Mouse (Mus musculus): ENCODE measurements around the gene Smyd5. TPM values are rescaled to one million over a fixed set of nuclear protein-coding genes. Genes with fewer than 3 reads are reported as not detected.

Gene Smyd5
- total and polyA plus RNA-seq, 2 experiments = 6.1 to 16.2 TPM

- 38% methylated on average over 14 of the region's 14 CpGs for WGBS
- Histone ChIP-seq H3K79me2 (ENCODE audit: control insufficient read depth, insufficient read depth, low read length) (no peaks in the 10 kb centered on the region), H3K4me1 (ENCODE audit: control insufficient read depth, insufficient read depth, low read length) (no peaks in the 10 kb centered on the region), H3K4me3 (ENCODE audit: insufficient read depth, low read depth, low read length) (no peak overlapping the region), H3K36me3 (ENCODE audit: control insufficient read depth, insufficient read depth, low read length) (no peaks in the 10 kb centered on the region), H3K27me3 (ENCODE audit: control insufficient read depth, insufficient read depth, low read length) (peaks cover 2% of the 10 kb centered on the region; the same call in 1 of the 2 replicates), H3K27ac (replicated peaks; ENCODE audit: insufficient read depth, low read depth, low read length) (no peak overlapping the region), H3K9ac (ENCODE audit: low read depth, low read length) (no peak overlapping the region)
- no peak for TF ChIP-seq CTCF (IDR thresholded peaks at IDR 0.05; ENCODE audit: low read depth, low read length)
- no peak for TF ChIP-seq POLR2A (IDR thresholded peaks at IDR 0.05; ENCODE audit: extremely low read depth, insufficient read depth, low read length)
- DNase-seq (ENCODE audit: extremely low read depth, low read depth, low spot score) = no peak
Observed at GRCm38 (mm10) chr6:85478416-85478815, 46.6 kb downstream of the Smyd5 start.

DNA sequence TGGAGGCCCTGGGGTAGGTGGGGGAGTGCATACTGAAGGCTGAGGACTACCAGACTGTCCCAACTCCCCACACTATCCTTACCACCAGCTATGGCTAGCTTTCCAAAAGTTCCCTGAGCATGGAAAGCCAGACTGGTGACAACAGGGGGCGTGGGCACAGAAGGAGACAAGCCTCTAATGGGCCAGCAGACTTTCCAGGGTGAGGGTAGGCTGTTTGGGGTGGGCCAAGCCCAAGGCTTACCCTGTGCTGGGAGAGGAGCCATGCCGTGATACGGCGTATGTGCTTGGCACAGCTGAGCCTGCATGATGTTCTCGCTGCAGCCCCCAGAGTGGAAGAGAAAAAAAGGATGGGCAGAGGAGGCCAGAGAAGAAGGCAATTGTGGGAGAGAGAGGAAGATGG is 48.2 kb downstream of the Smyd5 start:
- H3K4me1 ChIP-seq (ENCODE audit: control insufficient read depth, insufficient read depth, low read length) = no peaks in the 10 kb centered on the region
- WGBS = 83% methylated on average over 5 of the region's 5 CpGs
- H3K36me3 ChIP-seq (ENCODE audit: control insufficient read depth, insufficient read depth, low read length) = no peaks in the 10 kb centered on the region
- peaks cover 10% of the 10 kb centered on the region; the same call in 1 of the 2 replicates for H3K27me3 ChIP-seq (ENCODE audit: control insufficient read depth, insufficient read depth, low read length)
- no peak overlapping the region for H3K4me3 ChIP-seq (ENCODE audit: insufficient read depth, low read depth, low read length)
- DNase-seq (ENCODE audit: extremely low read depth, low read depth, low spot score) = no peak
- no peaks in the 10 kb centered on the region for H3K79me2 ChIP-seq (ENCODE audit: control insufficient read depth, insufficient read depth, low read length)
- no peak overlapping the region for H3K27ac ChIP-seq (replicated peaks; ENCODE audit: insufficient read depth, low read depth, low read length)
- no peak for TF ChIP-seq CTCF (IDR thresholded peaks at IDR 0.05; ENCODE audit: low read depth, low read length)
- TF ChIP-seq POLR2A (IDR thresholded peaks at IDR 0.05; ENCODE audit: extremely low read depth, insufficient read depth, low read length) = no peak
- H3K9ac ChIP-seq (ENCODE audit: low read depth, low read length) = no peak overlapping the region

DNA sequence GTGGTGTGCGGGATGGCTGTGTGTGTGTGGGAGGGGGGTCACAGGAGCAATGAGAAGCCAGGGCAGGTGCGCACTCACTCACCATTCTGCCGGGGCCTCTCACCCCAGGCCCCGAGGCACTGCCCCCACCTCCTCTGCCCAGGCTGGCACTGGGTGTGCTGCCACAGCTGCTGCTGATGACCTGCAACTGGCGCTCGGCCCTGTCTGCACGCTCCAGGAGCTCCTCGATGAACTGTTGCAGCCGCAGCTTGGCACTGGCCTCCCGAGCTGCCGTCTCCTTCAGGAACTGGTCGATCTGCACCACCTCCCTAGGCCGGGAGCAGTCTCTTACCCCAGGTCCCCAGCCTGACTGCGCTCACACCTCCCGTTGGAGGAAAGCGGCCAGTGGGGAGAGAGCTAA is 48.9 kb downstream of the Smyd5 start:
- no peak overlapping the region for H3K9ac ChIP-seq (ENCODE audit: low read depth, low read length)
- H3K36me3 ChIP-seq (ENCODE audit: control insufficient read depth, insufficient read depth, low read length) = no peaks in the 10 kb centered on the region
- H3K27ac ChIP-seq (replicated peaks; ENCODE audit: insufficient read depth, low read depth, low read length) = no peak overlapping the region
- no peaks in the 10 kb centered on the region for H3K4me1 ChIP-seq (ENCODE audit: control insufficient read depth, insufficient read depth, low read length)
- no peak for TF ChIP-seq POLR2A (IDR thresholded peaks at IDR 0.05; ENCODE audit: extremely low read depth, insufficient read depth, low read length)
- no peak for TF ChIP-seq CTCF (IDR thresholded peaks at IDR 0.05; ENCODE audit: low read depth, low read length)
- no peaks in the 10 kb centered on the region for H3K79me2 ChIP-seq (ENCODE audit: control insufficient read depth, insufficient read depth, low read length)
- no peak overlapping the region for H3K4me3 ChIP-seq (ENCODE audit: insufficient read depth, low read depth, low read length)
- 66% methylated on average over 16 of the region's 16 CpGs for WGBS
- peaks cover 10% of the 10 kb centered on the region; the same call in 1 of the 2 replicates for H3K27me3 ChIP-seq (ENCODE audit: control insufficient read depth, insufficient read depth, low read length)
- no peak for DNase-seq (ENCODE audit: extremely low read depth, low read depth, low spot score)

DNA sequence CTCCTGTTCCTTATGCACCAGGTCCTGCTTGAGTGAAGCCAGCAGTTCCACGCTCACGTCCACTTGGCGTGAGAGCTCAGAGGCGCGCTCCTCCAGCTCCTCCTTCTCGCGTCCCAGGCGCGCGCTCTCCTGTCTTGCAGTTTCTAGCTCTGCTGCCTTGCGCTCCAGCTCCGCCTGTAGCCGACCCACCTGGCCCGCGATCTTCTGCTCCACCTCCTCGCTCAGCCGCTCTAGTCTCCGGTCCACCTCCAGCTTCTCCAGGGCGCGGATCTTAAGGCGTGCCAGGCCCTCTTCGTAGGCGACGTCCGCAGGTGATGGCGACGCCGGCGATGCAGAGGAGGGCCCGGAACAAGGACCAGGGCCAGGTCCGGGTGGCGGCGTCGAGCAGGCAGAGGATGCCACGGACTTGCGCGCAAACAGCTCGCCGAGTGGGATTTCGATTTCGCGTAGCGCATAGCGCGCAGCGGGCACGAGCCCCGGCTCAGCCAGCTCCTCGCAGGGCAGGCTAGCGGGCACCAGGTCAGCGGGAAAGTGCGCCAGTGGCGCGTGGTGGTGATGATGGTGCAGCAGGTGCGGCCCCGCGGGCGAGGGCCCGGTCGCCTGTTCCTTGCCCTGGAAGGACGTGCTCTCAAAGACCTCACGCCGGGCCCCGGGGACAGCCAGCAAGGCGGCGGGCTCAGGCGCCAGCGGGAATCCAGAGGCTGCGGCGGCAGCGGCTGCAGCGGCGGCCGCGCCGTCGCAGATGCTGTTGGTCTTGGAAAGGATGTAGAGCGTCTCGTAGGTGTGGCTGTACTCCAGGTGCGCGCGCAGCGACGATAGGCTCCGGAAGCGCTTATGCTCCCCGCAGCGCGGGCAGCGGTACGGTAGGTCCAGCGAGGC is 52.3 kb downstream of the Smyd5 start:
- no peaks in the 10 kb centered on the region for H3K79me2 ChIP-seq (ENCODE audit: control insufficient read depth, insufficient read depth, low read length)
- H3K4me3 ChIP-seq (ENCODE audit: insufficient read depth, low read depth, low read length) = no peak overlapping the region
- WGBS = 6% methylated on average over 92 of the region's 92 CpGs
- H3K9ac ChIP-seq (ENCODE audit: low read depth, low read length) = no peak overlapping the region
- no peak overlapping the region for H3K27ac ChIP-seq (replicated peaks; ENCODE audit: insufficient read depth, low read depth, low read length)
- H3K36me3 ChIP-seq (ENCODE audit: control insufficient read depth, insufficient read depth, low read length) = no peaks in the 10 kb centered on the region
- no peak for DNase-seq (ENCODE audit: extremely low read depth, low read depth, low spot score)
- TF ChIP-seq CTCF (IDR thresholded peaks at IDR 0.05; ENCODE audit: low read depth, low read length) = no peak
- TF ChIP-seq POLR2A (IDR thresholded peaks at IDR 0.05; ENCODE audit: extremely low read depth, insufficient read depth, low read length) = no peak
- H3K4me1 ChIP-seq (ENCODE audit: control insufficient read depth, insufficient read depth, low read length) = no peaks in the 10 kb centered on the region
- H3K27me3 ChIP-seq (ENCODE audit: control insufficient read depth, insufficient read depth, low read length) = peaks cover 10% of the 10 kb centered on the region; the same call in 1 of the 2 replicates

DNA sequence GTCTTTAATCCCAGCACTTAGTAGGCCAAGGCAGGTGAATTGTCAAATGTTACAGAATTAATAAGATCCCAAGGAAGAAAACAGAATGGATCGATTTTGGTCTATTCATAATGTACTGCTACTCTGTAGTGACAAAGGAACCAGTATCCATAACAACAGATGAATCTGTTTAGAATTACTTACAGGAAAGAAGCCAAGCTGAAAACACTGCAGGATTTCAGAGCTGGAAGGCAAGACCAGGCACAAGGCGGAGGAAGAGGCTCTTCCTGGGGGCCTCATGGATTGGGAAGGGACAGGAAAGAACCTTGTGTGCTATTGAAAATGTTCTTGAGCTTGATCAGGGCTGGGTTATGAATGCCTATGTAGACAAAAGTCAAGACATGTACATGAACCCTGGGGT is 53.9 kb downstream of the Smyd5 start:
- no peak overlapping the region for H3K9ac ChIP-seq (ENCODE audit: low read depth, low read length)
- no peaks in the 10 kb centered on the region for H3K79me2 ChIP-seq (ENCODE audit: control insufficient read depth, insufficient read depth, low read length)
- H3K27ac ChIP-seq (replicated peaks; ENCODE audit: insufficient read depth, low read depth, low read length) = no peak overlapping the region
- TF ChIP-seq CTCF (IDR thresholded peaks at IDR 0.05; ENCODE audit: low read depth, low read length) = no peak
- TF ChIP-seq POLR2A (IDR thresholded peaks at IDR 0.05; ENCODE audit: extremely low read depth, insufficient read depth, low read length) = no peak
- H3K4me1 ChIP-seq (ENCODE audit: control insufficient read depth, insufficient read depth, low read length) = no peaks in the 10 kb centered on the region
- 70% methylated on average over 2 of the region's 2 CpGs for WGBS
- no peaks in the 10 kb centered on the region for H3K36me3 ChIP-seq (ENCODE audit: control insufficient read depth, insufficient read depth, low read length)
- no peak overlapping the region for H3K4me3 ChIP-seq (ENCODE audit: insufficient read depth, low read depth, low read length)
- no peak for DNase-seq (ENCODE audit: extremely low read depth, low read depth, low spot score)
- peaks cover 10% of the 10 kb centered on the region; the same call in 1 of the 2 replicates for H3K27me3 ChIP-seq (ENCODE audit: control insufficient read depth, insufficient read depth, low read length)

- peaks cover 8% of the 10 kb centered on the region; the same call in 1 of the 2 replicates for H3K27me3 ChIP-seq (ENCODE audit: control insufficient read depth, insufficient read depth, low read length)
- DNase-seq (ENCODE audit: extremely low read depth, low read depth, low spot score) = no peak
- TF ChIP-seq CTCF (IDR thresholded peaks at IDR 0.05; ENCODE audit: low read depth, low read length) = no peak
- TF ChIP-seq POLR2A (IDR thresholded peaks at IDR 0.05; ENCODE audit: extremely low read depth, insufficient read depth, low read length) = no peak
- WGBS = 89% methylated on average over 4 of the region's 4 CpGs
- H3K4me3 ChIP-seq (ENCODE audit: insufficient read depth, low read depth, low read length) = no peak overlapping the region
- no peaks in the 10 kb centered on the region for H3K79me2 ChIP-seq (ENCODE audit: control insufficient read depth, insufficient read depth, low read length)
- H3K27ac ChIP-seq (replicated peaks; ENCODE audit: insufficient read depth, low read depth, low read length) = no peak overlapping the region
- H3K9ac ChIP-seq (ENCODE audit: low read depth, low read length) = no peak overlapping the region
- H3K36me3 ChIP-seq (ENCODE audit: control insufficient read depth, insufficient read depth, low read length) = no peaks in the 10 kb centered on the region
- H3K4me1 ChIP-seq (ENCODE audit: control insufficient read depth, insufficient read depth, low read length) = no peaks in the 10 kb centered on the region
Observed at GRCm38 (mm10) chr6:85488510-85488909, 56.7 kb downstream of the Smyd5 start.
